Mouse (Mus musculus) heart, postnatal 0 days (tissue): ENCODE measurements around the gene Tle6.

ENCODE experiments used
- CTCF ChIP-seq: IDR thresholded peaks from 2 replicates; pipeline ENCODE4 v1.5.1; 2016; ENCODE audit warnings: antibody characterized with exemption, control low read depth, low read depth
- EP300 ChIP-seq: IDR thresholded peaks from 2 replicates; pipeline ENCODE4 v1.6.1; 2016; ENCODE audit warnings: antibody characterized with exemption, low read depth

- TF ChIP-seq EP300 (no peak), CTCF (no peak)
Observed at GRCm38 (mm10) chr10:81596611-81597010, 4.3 kb downstream of the Tle6 start.
